Mouse (Mus musculus) heart, adult 8-10 months (tissue): Measurements from ENCODE around the gene Sphk2. TPM values are rescaled to one million over a fixed set of nuclear protein-coding genes. Genes with fewer than 3 reads are reported as not detected.

Experiments used
- DNase-seq: peaks from one replicate; pipeline ENCODE4 v3.0.0; 2022; ENCODE audit warnings: low spot score
- total RNA-seq, 4 experiments: library from RNA; stranded (reverse); gene quantifications; 2 replicates each; pipeline ENCODE4 v1.2.4; 2022

Sphk2 gene
- total RNA-seq, 4 experiments from 2014 or later, result 15.3 to 19.3 (median 18.4) TPM

DNA sequence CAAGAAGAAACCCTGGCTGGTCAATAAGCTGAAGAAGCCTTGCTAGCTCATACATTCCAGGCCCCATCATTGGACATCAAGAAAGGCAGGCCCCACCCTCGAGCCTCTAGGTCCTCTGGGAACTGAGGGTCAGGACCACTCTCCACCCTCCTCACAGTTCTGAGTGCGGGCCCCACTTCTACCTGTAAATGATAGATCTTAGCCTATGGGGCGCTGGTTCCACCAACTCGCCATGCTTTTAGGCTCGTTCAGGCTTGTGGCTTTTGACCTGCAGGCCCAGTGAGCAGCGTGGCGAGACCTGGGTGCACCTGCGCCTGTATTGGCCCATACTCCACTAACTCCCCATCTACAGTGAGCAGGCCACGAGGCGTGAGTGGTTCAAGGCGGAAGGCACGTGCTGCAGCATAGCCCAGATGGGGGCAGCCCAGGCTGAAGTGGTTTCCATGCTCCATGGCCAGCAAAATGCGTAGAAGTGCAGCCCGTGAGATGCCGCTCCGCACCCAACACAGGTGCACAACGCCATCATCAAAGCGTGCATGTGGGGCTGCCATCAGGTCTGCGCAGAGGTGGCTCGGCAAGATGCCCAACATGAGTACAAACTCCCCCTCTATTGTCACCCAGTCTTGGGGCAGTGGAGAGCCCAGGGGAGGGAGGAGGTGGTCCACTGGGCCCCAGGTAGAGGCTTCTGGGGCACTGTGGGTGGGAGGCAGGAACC, 7.2 kb downstream of the Sphk2 start:
- DNase-seq, result no peak

DNA sequence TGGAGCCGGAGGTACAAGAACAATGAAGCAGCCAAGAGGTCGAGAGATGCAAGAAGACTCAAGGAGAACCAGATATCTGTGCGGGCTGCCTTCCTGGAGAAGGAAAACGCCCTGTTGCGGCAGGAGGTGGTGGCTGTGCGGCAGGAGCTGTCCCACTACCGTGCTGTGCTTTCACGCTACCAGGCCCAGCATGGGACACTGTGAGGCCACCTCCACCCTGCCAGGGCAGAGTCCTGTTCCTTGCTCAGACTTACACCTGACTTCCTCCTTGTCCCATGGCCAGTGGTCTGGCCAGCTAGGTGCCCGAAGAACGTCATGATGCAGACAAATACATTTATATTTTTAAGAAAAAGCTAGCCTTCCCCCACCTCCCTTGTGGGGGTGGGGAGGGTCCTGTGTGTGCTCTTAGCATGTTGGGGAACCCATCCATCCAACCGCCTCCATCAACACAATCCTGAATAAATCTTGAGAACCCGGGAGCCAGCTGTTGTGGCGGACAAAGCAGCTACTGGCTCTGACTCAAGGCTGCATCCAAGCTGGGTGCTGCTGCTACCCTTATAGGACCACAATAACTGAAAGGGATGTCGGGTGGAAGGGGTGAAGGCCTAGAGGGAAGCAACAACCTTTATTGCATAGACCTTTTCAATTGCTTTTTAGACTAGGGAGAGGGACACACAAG, 8.0 kb downstream of the Sphk2 start:
- no peak for DNase-seq

DNA sequence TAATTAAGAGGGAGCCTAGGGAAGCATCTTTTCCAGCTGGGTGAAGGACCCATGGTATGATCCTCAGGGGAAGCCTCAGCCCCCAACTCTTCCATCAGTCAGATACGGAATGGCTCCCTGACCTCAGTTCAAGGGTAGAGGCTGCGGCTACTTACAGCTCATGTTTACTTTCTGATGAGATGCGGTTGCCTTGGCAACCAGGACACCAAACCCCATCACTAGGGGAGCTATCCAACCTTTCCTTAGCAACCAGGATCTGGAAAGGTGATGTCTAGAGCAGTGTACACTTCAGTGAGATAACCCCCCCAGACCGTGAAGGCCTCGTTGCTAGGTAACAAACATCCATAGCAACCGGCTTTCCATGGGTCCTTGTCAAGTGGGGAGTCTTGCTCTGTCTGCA, 8.8 kb downstream of the Sphk2 start:
- DNase-seq, result no peak

DNA sequence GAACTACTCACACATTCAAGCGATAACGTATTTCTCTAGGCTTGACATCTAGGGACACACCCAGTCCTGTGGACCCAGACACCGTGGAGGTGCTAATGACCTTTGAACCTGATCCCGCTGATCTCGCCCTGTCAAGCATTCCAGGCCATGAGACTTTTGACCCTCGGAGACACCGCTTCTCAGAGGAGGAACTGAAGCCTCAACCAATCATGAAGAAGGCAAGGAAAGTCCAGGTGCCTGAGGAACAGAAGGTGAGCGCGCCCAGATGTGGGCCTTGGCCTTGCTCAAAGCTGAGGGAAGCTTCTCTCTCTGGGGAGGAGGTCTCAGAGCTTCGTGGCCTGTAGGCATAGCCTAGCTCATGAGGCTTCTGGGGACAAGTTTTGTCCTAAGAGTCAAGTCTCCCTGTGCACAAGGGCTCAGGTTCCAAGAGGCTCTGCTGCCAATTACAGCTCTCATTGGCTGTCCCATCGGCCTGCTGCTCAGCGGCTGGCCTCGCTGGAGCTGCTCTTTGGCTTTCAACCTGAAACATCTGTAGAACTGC, 9.5 kb downstream of the Sphk2 start:
- DNase-seq, result peak; percentile 52

DNA sequence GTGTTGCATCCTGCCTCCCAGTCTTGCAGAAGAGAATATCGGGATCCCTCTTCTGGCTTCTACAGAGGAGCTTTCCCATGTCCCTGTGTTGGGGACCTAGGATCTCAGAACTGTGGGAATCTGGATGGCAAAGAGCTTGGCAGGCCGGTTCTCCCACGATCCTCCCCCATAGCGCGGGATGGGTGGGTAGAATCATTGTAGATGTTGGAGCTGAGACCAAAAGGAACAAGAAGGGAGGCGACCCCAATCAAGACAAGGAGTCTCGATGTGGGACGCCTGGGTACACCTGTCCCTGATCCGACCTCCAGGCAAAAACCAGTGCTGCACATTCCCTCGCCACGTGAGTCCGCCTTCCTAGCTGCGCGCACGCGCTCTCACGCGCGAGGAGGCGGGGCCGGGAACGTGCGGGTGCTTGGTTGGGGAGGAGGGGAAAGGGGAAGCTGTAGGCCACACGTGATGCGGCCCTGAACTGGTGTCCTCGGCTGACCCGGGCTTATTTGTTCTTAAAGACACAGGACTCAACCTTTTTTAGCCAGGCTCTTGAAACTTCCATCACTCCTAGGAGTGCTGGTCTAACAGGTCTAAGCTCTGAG, 10.3 kb downstream of the Sphk2 start:
- DNase-seq, result peak; percentile 98

DNA sequence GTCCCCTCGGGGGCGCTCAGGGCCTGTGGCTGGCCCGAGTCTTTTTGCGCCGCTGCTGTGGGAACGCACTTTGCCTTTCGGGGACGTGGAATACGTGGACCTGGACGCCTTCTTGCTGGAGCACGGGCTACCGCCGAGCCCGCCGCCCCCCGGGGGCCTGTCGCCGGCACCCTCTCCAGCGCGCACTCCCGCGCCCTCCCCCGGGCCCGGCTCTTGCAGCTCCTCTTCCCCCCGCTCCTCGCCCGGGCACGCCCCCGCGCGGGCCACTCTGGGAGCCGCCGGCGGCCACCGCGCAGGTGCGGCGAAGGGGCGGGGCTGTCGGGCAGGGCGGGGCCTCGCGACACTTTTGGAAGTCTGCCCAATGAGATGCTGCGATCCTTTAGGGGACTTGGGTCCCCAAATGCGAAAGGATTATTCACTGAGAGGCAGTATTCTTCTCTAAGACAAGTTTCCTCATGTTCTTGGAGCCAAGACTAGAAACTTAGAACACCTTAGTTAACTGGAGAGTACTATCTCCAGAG, 11.0 kb downstream of the Sphk2 start:
- peak; percentile 77 for DNase-seq

DNA sequence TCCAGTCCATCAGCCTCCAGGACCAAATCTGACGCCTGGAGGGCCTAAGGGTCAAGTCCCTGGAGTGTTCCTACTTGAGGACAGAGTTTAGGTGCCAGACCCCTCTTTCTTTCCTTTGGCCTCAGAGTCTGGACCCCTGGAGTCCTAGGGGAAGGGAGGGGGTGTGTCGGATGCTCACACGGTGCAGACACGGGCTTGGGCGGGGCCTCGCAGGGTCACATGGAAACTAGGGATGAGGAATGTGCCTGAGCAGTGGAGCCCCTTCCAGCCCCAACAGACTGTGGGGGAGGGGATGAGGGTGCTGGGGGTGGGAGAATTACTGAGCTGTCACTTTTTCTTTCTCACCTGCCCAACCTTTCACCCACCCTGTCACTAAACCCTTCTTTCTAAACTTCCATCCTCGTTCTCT, 11.9 kb downstream of the Sphk2 start:
- DNase-seq, result peak; percentile 85

DNA sequence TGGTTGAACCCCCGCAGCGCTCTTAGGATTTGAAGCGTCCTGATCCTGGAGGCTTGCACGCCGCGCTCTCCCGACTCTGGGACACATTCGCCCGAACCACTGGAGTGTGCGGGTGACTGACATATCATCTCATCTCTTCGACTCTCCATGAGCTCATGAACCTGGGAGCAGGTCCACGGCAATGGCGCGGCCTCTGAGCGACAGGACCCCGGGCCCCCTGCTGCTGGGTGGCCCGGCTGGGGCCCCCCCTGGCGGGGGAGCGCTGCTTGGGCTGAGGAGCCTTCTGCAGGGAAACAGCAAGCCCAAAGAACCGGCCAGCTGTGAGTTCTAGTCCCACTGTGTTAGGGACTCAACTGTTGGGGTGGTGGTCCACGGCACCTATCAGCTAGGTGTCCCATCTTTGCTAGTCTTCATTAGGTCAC, 12.3 kb downstream of the Sphk2 start:
- no peak for DNase-seq

DNA sequence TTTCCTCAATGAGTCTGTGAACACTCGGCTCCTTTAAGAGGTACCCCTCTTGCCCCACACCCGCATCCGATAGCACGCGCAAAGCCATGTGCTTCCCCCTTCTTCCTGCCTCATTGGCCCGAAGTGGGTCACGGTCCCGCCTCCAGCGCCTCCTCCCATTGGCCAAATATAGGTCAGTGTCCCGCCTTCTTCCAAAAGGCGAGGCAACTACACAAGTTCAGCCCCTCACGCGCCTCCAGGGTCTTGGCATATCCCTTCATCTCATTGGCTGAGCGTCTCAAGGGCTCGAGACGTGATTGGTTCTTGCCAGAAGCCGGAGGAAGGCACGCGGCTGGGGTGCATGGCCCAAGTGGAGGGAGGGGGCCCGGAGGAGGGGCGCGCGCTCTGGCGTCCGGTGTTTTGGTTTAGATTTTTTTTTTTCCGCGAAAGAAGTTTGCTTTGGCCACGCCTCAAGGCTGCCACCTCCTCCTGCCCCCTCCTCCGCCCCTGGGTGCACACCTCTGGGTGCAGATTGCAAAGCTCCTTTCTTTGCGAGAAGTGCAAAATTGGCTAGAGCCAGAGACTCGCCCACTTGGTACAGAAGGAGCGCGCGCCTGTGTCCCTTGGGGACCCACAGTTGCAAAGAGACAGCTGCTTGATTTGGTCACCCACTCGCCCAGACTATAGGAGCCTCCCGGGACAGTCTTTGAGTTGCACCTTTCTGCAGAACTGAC, 12.9 kb downstream of the Sphk2 start, which contains the start of gene Dbp:
Gene Dbp, plus strand, starts transcription at position 359 of the 713 bp plus-strand sequence.
- peak; percentile 100 for DNase-seq

DNA sequence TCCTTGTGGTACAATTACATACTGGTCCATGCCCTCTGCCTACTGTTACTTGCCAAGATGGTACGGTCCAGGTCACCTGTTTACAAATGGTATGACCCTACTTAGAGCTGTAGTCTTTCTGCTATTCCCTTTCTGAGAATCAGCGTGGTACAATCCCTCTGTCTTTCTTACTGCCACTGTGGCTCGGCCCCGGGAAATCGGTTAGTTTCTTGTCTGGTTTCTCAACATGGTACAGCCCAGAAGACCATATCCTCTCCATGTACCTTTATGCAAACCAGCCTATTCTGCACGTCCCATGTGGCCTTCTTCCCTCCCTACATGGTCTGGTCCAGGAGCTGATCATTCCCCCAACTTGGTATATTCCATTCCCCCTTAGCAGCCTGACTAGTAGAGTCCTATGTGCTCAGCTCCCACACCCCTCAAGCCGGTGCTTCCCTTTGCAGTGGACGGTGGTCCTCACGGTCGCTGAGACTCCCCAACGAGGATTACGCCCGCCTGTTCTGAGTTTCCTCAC, 13.7 kb downstream of the Sphk2 start:
- DNase-seq, result peak; percentile 67

DNA sequence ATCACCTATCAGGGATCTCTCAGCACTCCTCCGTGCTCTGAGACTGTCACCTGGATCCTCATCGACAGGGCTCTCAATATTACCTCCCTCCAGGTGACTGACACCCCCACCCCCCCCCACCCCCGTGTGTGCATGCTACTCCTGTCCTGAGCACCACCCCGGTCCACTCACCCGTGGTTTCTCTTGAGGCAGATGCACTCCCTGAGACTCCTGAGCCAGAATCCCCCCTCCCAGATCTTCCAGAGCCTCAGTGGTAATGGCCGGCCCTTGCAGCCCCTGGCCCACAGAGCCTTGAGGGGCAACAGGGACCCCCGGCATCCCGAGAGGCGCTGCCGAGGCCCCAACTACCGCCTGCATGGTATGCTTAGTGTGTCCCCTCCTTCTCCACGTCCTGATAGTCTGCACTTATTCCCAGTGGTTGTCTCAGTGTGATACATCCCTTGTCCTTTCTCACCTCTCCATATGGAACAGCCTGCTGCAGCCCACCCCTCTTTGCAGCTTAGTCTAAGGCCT, 14.2 kb downstream of the Sphk2 start:
- DNase-seq, result no peak

DNA sequence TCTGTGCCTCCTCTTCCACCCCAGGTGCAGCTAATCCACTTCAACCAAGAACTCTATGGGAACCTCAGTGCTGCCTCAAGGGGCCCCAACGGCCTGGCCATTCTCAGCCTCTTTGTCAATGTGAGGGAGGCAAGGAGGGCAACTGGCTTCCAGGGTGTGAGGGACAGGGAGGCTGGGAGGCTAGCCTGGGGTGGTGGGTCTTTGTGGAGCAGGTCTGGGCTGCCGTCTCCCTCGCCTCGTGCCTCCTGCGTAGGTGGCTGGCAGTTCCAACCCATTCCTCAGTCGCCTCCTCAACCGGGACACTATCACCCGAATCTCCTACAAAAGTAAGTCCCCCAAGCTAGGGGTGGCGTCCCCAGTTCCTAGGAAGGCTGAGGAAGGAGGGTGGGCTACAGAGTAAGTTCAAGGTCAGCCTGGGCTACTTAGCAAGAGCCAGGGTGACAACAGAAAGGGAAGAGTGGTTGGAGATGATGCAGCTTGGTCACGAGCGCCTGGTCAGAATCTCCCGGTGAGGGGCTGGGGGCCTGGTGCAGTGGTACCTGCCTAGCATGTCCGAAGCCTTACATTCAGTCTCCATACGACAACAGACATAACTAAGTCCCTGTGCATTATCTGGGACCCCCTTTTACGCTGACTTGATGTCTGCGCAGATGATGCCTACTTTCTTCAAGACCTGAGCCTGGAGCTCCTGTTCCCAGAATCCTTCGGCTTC, 14.8 kb downstream of the Sphk2 start:
- no peak for DNase-seq

DNA sequence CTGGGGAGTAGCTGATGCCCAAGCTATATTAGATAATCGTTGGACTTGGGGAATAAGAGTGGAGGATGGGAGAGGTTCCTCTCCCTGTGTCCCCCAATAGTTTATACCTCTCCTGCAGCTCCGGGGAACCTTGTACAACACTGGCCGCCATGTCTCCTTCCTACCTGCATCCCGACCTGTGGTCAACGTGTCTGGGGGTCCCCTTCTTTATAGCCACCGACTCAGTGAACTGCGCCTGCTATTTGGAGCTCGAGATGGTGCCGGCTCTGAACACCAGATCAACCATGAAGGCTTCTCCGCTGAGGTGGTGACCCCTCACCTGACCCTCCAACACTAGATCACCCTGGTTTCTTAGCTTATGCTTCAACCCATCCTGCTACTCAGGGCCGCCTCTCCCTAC, 15.5 kb downstream of the Sphk2 start:
- no peak for DNase-seq

DNA sequence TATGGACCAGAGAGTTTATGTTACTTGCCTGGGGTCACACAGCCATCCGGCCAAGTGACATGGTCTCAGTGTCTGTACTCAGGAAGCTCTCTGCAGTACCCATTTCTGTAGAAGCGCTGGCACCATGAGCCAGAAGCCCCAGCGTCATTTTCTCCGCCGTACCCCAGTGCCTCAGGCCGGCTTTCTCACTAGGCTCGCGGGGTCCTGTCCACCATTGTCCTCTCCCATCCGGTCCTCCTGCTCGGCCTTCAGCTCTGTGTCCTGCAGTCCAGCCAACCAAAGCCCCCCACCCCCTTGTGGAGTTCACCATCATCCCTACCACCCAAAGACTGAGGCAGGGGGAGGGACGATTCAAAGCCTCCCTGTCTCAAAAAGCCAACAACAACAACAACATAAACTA, 16.2 kb downstream of the Sphk2 start:
- DNase-seq, result no peak

DNA sequence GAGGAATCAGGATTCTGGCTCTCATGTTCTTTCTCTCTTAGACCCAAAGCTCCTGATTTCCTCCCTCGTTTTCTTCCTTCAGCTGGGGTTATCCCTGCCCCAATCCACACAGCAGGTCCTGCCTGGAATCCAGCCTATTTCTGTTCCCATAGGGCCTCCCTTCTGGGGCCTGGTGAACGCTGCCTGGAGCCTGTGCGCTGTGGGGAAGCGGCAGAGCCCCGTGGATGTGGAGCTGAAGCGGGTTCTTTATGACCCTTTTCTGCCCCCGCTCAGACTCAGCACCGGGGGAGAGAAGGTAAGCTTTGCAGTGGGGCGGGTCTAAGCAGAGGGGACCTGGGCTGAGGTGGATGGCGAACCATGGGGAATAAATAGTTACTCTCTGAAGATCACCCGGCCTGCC, 16.7 kb downstream of the Sphk2 start:
- no peak for DNase-seq

DNA sequence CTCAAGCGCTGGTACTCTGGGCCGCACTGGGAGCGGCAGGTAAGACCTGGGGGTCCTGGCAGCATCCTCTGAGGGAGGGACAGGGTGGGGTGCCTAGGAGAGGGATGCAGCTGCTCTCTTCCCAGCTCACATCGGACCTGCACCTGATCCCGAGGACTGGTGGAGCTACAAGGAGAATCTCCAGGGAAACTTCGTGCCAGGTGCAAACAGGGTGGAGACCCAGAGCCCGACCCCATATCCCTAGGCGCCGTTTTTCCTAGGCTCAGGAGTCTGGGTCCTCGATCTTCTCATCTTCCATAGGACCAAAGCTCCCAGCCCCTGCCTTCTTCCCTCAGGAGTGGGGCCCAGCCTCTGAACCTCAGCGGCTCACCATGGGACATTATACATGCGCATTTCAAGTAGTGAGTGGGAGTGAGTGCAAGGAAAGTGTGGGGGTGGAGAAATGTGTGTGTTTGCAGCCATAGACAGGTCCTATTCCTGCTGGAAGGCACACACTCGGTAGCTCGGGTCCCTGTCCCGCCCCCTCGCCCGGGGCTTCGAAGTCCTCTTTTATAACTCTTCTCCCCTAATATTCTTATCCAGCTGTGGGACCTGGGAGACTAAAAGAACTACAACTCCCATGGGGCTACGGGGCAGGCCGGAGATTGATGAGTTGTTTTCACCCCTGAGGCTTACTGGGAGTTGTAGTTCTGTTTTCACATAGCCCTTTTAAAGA, 17.3 kb downstream of the Sphk2 start:
- DNase-seq, result peak; percentile 90

DNA sequence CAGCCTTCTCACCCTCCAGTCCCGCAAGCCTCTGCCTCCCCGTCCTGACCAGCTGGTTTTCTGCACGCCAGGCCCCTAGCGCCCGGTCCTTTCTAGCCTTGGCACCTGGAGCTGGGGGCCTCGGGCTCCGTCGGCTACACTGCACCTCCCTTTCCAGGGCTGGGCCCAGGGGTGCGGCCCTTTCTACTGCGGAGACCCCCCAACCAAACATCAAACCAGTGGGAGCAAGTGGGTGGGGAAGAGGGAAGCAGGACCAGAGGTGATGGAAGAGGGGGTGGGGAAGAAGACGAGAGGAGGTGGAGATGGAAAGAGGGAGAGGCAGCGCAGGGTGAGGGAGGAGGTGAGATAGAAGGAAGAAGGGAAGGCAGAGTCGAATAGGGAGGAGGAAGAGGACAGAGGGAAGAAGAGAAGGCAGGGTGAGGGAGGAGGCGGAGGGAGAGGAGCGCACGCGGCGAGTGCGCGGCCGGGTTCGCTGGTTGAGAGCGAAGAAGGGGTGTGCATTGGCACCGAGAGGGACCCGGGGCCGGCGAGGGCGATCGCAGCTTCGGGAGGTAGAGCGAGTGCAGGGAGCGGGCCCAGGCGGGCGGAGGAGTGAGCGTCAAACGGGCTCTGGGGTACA, 18.2 kb downstream of the Sphk2 start, which contains the start of gene Car11:
Gene Car11, plus strand, starts transcription at position 321 of the 619 bp plus-strand sequence.
- no peak for DNase-seq

DNA sequence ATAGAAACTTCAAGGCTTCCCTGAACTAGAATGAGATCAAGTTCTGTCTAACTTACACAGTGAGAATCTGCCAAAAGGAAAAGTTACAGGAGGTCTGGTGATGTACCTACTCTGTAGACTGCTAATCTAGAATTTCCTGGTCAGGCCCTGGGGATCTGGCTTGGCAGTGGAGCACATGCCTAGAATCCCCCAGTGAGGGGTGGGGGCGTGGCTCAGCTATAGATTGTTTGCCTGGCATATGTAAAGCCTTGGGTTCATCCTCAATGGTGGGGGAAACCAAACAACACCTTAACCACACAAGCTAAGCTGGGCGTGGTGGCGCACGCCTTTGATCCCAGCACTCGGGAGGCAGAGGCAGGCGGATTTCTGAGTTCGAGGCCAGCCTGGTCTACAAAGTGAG, 19.9 kb downstream of the Sphk2 start:
- no peak for DNase-seq

DNA sequence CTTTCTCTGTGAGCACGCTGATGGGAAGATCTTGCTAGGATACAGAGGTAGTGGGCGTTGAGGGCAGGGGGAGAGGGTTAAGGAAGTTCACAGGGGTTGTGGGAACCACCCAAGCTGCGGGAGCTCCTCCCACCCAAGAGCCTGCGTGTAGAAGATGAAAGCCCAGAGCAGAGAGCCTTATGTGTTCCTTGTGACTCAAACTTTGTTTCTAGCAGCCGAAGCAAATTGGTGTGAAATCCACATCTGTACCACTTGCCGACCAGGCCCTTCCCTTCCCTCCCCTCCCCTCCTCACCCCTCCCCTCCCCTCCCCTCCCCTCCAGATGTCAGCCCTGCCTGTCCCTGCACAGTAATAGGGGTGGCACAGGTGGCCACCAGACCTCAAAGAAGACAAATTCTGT, 22.7 kb downstream of the Sphk2 start:
- no peak for DNase-seq
